Mouse (Mus musculus): ENCODE measurements at regions not wholly inside any gene's neighbourhood (a gene's known extent, or its start where the extent isn't known, plus 50 kb on each side); places are given as distances from the start of the nearest gene placed in this dataset.

DNA sequence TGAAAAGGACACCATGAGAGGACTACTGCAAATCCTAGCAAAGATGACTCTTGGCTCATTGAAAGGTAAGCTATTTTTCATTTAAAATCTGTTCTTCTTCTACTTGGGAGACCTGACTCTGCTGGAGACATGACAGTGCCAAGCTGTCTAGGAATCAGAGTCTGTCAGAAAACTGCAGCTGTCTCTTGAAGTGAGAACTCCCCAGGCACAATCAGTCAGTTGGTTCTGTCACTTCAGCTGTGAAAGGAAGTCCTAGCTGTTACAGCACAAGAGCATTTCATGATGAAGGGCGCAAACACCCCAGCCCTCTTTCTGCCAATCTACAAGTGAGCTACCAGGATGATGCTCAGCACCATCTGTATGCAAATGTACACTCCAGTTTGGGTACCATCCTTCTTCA is 442.4 kb downstream of the Ipmk start:
- TF ChIP-seq EP300 (IDR thresholded peaks at IDR 0.05; ENCODE audit: low read depth) (no peak), CTCF (IDR thresholded peaks at IDR 0.05; ENCODE audit: low read depth) (no peak)

Data from heart, postnatal 0 days (tissue).